Mouse (Mus musculus): ENCODE measurements at regions not wholly inside any gene's neighbourhood (a gene's known extent, or its start where the extent isn't known, plus 50 kb on each side); places are given as distances from the start of the nearest gene placed in this dataset.
A peak's percentile ranks its signal among the peaks of the same experiment; 100 is the strongest.

DNA sequence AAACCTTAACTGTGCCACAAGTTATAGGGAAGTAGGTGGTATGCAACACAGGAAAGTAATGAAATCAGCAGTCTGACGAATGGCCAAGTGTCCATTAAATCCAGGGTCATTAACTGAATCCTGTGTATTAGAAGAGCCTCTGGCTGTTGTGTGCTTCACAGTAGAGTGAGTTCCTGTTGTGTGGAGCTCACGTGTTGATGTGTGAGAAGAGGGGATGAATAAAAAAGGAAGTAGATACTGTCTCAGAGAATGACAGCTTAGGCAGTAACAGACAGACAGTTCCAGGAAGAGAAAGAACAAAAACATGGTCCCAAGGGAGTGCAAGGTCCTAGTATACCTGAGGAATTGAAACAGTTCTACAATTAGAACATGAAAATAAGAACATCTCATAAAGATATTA is 463.1 kb upstream of the Zfp462 start:
- H3K9ac ChIP-seq (ENCODE audit: low read length), result no peak overlapping the region
- ATAC-seq, result no peak
- H3K4me1 ChIP-seq (ENCODE audit: control insufficient read depth, insufficient read depth, low read length), result no peaks in the 10 kb centered on the region
- no peak overlapping the region for H3K27ac ChIP-seq (ENCODE audit: low read depth, low read length)
- H3K4me2 ChIP-seq (ENCODE audit: low read length), result no peak overlapping the region
- H3K36me3 ChIP-seq (ENCODE audit: control insufficient read depth, insufficient read depth, low read length), result no peaks in the 10 kb centered on the region
- no peaks in the 10 kb centered on the region for H3K9me3 ChIP-seq (replicated peaks; ENCODE audit: control insufficient read depth, low read length)
- H3K27me3 ChIP-seq (replicated peaks; ENCODE audit: control insufficient read depth, insufficient read depth, low read length), result no peaks in the 10 kb centered on the region
- DNase-seq (ENCODE audit: low spot score), result no peak
- 78% methylated on average over 2 of the region's 2 CpGs for WGBS
- H3K4me3 ChIP-seq (ENCODE audit: low read depth, low read length), result no peak overlapping the region

GRCm38 (mm10) chr4:54493074-54493473 is 451.8 kb upstream of the Zfp462 start:
- H3K36me3 ChIP-seq (ENCODE audit: control insufficient read depth, insufficient read depth, low read length), result no peaks in the 10 kb centered on the region
- no peaks in the 10 kb centered on the region for H3K4me1 ChIP-seq (ENCODE audit: control insufficient read depth, insufficient read depth, low read length)
- no peak overlapping the region for H3K27ac ChIP-seq (ENCODE audit: low read depth, low read length)
- no peaks in the 10 kb centered on the region for H3K9me3 ChIP-seq (replicated peaks; ENCODE audit: control insufficient read depth, low read length)
- no peak overlapping the region for H3K4me2 ChIP-seq (ENCODE audit: low read length)
- H3K4me3 ChIP-seq (ENCODE audit: low read depth, low read length), result no peak overlapping the region
- ATAC-seq, result no peak
- no peak overlapping the region for H3K9ac ChIP-seq (ENCODE audit: low read length)
- 79% methylated on average over 6 of the region's 6 CpGs for WGBS
- no peak for DNase-seq (ENCODE audit: low spot score)
- no peaks in the 10 kb centered on the region for H3K27me3 ChIP-seq (replicated peaks; ENCODE audit: control insufficient read depth, insufficient read depth, low read length)

- Histone ChIP-seq H3K9me3 (replicated peaks; ENCODE audit: control insufficient read depth, low read length) (no peaks in the 10 kb centered on the region), H3K27me3 (replicated peaks; ENCODE audit: control insufficient read depth, insufficient read depth, low read length) (no peaks in the 10 kb centered on the region), H3K27ac (ENCODE audit: low read depth, low read length) (no peak overlapping the region), H3K4me2 (ENCODE audit: low read length) (no peak overlapping the region), H3K4me3 (ENCODE audit: low read depth, low read length) (no peak overlapping the region), H3K9ac (ENCODE audit: low read length) (no peak overlapping the region), H3K4me1 (ENCODE audit: control insufficient read depth, insufficient read depth, low read length) (no peaks in the 10 kb centered on the region), H3K36me3 (ENCODE audit: control insufficient read depth, insufficient read depth, low read length) (no peaks in the 10 kb centered on the region)
- ATAC-seq, result no peak
- DNase-seq (ENCODE audit: low spot score), result peak; percentile 19
- WGBS, result 92% methylated on average over 2 of the region's 2 CpGs
Observed at GRCm38 (mm10) chr4:54497312-54497994, 447.4 kb upstream of the Zfp462 start.

GRCm38 (mm10) chr4:54515934-54516333 is 428.9 kb upstream of the Zfp462 start:
- DNase-seq (ENCODE audit: low spot score) (peak; percentile 65), ATAC-seq (peak; percentile 75)
- H3K4me1 ChIP-seq (ENCODE audit: control insufficient read depth, insufficient read depth, low read length), result no peaks in the 10 kb centered on the region; the same call in 1 of the 2 replicates
- peak overlapping the region; percentile 39; the same call in 1 of the 2 replicates for H3K27ac ChIP-seq (ENCODE audit: low read depth, low read length)
- H3K9me3 ChIP-seq (replicated peaks; ENCODE audit: control insufficient read depth, low read length), result no peaks in the 10 kb centered on the region
- H3K36me3 ChIP-seq (ENCODE audit: control insufficient read depth, insufficient read depth, low read length), result no peaks in the 10 kb centered on the region
- H3K4me2 ChIP-seq (ENCODE audit: low read length), result no peak overlapping the region
- H3K27me3 ChIP-seq (replicated peaks; ENCODE audit: control insufficient read depth, insufficient read depth, low read length), result no peaks in the 10 kb centered on the region
- no peak overlapping the region for H3K9ac ChIP-seq (ENCODE audit: low read length)
- no peak overlapping the region for H3K4me3 ChIP-seq (ENCODE audit: low read depth, low read length)
- 64% methylated on average over 1 of the region's 1 CpGs for WGBS

DNA sequence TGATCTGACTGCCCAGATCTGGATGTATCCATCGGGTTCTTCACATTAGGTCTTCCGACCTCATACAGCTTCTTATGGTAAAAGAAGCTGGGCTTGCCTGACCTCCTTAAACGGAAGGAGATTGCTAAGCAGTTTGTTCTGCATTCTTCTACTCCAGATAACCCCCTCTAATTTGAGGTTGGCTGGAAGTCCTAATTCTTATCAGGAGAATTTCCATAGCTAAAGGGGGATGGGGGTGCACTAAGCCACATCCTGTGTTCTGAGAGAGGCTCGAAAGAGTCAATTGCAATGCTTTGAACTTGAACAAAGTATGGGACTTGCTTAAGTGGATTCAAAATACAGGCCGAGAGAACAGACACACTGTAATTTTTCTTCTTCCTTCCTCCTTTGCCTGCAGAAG is 421.6 kb upstream of the Zfp462 start:
- no peaks in the 10 kb centered on the region for H3K9me3 ChIP-seq (replicated peaks; ENCODE audit: control insufficient read depth, low read length)
- DNase-seq (ENCODE audit: low spot score), result no peak
- no peaks in the 10 kb centered on the region for H3K36me3 ChIP-seq (ENCODE audit: control insufficient read depth, insufficient read depth, low read length)
- H3K9ac ChIP-seq (ENCODE audit: low read length), result no peak overlapping the region
- H3K4me3 ChIP-seq (ENCODE audit: low read depth, low read length), result no peak overlapping the region
- no peaks in the 10 kb centered on the region for H3K4me1 ChIP-seq (ENCODE audit: control insufficient read depth, insufficient read depth, low read length)
- no peaks in the 10 kb centered on the region for H3K27me3 ChIP-seq (replicated peaks; ENCODE audit: control insufficient read depth, insufficient read depth, low read length)
- H3K27ac ChIP-seq (ENCODE audit: low read depth, low read length), result no peak overlapping the region
- no peak for ATAC-seq
- 90% methylated on average over 5 of the region's 5 CpGs for WGBS
- H3K4me2 ChIP-seq (ENCODE audit: low read length), result no peak overlapping the region

DNA sequence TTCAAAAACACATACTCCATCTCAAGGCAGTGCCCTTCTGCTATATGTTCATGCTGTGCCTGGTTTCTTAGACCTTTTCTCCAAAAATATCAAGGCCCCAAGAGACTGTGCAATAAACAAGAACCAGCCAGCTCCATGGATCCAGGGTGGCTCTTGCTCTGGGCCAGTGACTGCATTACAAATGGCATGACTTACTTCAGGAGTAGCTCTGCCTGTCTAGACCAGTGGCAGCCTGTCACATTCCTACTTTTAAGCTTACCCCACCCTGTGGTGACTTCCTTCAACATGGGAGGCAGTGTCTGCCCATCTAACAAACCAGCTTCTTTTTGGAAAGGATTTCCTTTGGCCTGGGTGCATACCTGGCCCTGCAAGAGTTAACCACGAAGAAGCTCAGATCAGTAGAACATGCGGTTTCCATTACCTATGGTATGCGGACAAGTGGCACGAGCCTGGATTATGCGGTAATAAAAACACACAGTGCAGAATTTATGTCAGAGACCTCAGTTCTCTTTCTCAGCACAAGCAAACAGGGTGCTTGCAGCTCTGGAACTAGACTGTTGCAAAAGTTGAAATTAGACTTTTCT is 418.8 kb upstream of the Zfp462 start:
- Histone ChIP-seq H3K4me3 (ENCODE audit: low read depth, low read length) (no peak overlapping the region), H3K9me3 (replicated peaks; ENCODE audit: control insufficient read depth, low read length) (no peaks in the 10 kb centered on the region), H3K4me1 (ENCODE audit: control insufficient read depth, insufficient read depth, low read length) (no peaks in the 10 kb centered on the region), H3K4me2 (ENCODE audit: low read length) (no peak overlapping the region), H3K27ac (ENCODE audit: low read depth, low read length) (no peak overlapping the region), H3K9ac (ENCODE audit: low read length) (no peak overlapping the region), H3K27me3 (replicated peaks; ENCODE audit: control insufficient read depth, insufficient read depth, low read length) (no peaks in the 10 kb centered on the region), H3K36me3 (ENCODE audit: control insufficient read depth, insufficient read depth, low read length) (no peaks in the 10 kb centered on the region)
- 92% methylated on average over 5 of the region's 5 CpGs for WGBS
- no peak for ATAC-seq
- no peak for DNase-seq (ENCODE audit: low spot score)

- no peak overlapping the region for H3K9ac ChIP-seq (ENCODE audit: low read length)
- no peak for ATAC-seq
- 93% methylated on average over 2 of the region's 2 CpGs for WGBS
- no peaks in the 10 kb centered on the region for H3K9me3 ChIP-seq (replicated peaks; ENCODE audit: control insufficient read depth, low read length)
- no peak overlapping the region for H3K4me3 ChIP-seq (ENCODE audit: low read depth, low read length)
- H3K27me3 ChIP-seq (replicated peaks; ENCODE audit: control insufficient read depth, insufficient read depth, low read length), result no peaks in the 10 kb centered on the region
- no peak for DNase-seq (ENCODE audit: low spot score)
- no peak overlapping the region for H3K4me2 ChIP-seq (ENCODE audit: low read length)
- H3K27ac ChIP-seq (ENCODE audit: low read depth, low read length), result no peak overlapping the region
- H3K36me3 ChIP-seq (ENCODE audit: control insufficient read depth, insufficient read depth, low read length), result no peaks in the 10 kb centered on the region
- H3K4me1 ChIP-seq (ENCODE audit: control insufficient read depth, insufficient read depth, low read length), result no peaks in the 10 kb centered on the region
Observed at GRCm38 (mm10) chr4:54527660-54528059, 417.2 kb upstream of the Zfp462 start.

GRCm38 (mm10) chr4:54531739-54532138 is 413.1 kb upstream of the Zfp462 start:
- WGBS, result 82% methylated on average over 2 of the region's 2 CpGs
- Histone ChIP-seq H3K36me3 (ENCODE audit: control insufficient read depth, insufficient read depth, low read length) (no peaks in the 10 kb centered on the region), H3K4me1 (ENCODE audit: control insufficient read depth, insufficient read depth, low read length) (peaks cover 7% of the 10 kb centered on the region), H3K4me2 (ENCODE audit: low read length) (no peak overlapping the region), H3K9ac (ENCODE audit: low read length) (no peak overlapping the region), H3K27ac (ENCODE audit: low read depth, low read length) (no peak overlapping the region), H3K27me3 (replicated peaks; ENCODE audit: control insufficient read depth, insufficient read depth, low read length) (no peaks in the 10 kb centered on the region), H3K9me3 (replicated peaks; ENCODE audit: control insufficient read depth, low read length) (no peaks in the 10 kb centered on the region), H3K4me3 (ENCODE audit: low read depth, low read length) (no peak overlapping the region)
- ATAC-seq, result no peak
- no peak for DNase-seq (ENCODE audit: low spot score)

DNA sequence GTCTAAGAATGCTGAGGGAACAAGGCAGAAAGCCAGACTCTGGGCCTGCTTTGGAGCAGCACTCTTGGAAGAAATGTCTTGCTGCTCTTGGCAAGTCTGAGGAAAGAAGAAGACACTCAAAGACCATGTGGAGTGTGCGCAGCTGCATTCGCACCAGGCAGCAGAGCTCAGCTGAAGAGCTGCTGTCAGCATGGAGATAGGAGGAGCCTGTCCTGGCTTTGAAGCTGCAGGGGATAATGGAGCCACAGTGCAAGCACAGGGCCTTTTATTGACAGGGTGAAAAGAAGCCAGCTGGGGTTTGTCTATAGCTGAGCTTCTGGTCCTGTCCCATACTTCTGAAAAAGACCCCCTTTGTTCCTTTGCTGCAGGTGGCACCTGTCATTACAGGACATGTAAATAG is 411.0 kb upstream of the Zfp462 start:
- Histone ChIP-seq H3K4me2 (ENCODE audit: low read length) (no peak overlapping the region), H3K9me3 (replicated peaks; ENCODE audit: control insufficient read depth, low read length) (no peaks in the 10 kb centered on the region), H3K4me1 (ENCODE audit: control insufficient read depth, insufficient read depth, low read length) (peaks cover 7% of the 10 kb centered on the region), H3K27ac (ENCODE audit: low read depth, low read length) (peak overlapping the region; percentile 71; the same call in 1 of the 2 replicates), H3K36me3 (ENCODE audit: control insufficient read depth, insufficient read depth, low read length) (no peaks in the 10 kb centered on the region), H3K27me3 (replicated peaks; ENCODE audit: control insufficient read depth, insufficient read depth, low read length) (no peaks in the 10 kb centered on the region), H3K9ac (ENCODE audit: low read length) (no peak overlapping the region; the same call in 1 of the 2 replicates), H3K4me3 (ENCODE audit: low read depth, low read length) (no peak overlapping the region)
- 12% methylated on average over 2 of the region's 2 CpGs for WGBS
- ATAC-seq, result peak; percentile 96
- DNase-seq (ENCODE audit: low spot score), result peak; percentile 71

All from forebrain, embryonic 14.5 days (tissue).